Mouse (Mus musculus) kidney, postnatal 25 days (tissue): ENCODE measurements around the gene Phf12.
A peak's percentile ranks its signal among the peaks of the same experiment; 100 is the strongest.

Experiments
- DNase-seq, 2 experiments: peaks; one replicate each; pipeline ENCODE4 v3.0.0; 2021; ENCODE audit warnings: mixed read lengths in 2 of 2

The Phf12 gene

DNA sequence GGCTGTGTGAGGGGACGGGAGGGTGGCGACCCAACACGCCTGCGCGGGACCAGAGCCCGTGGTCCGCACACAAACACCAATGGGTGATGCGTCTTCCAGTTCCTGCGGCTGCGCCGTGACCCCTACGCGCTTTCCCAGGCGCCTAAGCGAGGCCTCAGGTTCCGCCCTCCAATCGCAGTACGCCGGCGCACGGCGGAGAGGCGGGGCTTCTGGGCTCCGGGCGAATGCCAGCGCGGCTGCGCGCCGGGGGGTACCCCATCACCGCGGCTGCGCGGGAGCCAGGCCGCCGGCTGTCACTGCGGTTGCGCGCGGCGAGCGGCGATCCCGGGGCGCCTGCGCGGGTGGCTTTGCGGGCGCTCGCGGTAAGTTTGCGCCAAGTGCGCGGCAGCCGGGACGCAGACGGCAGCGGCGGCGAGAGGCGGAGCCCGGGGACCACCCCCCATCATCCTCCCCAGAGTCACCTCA, at the start of gene Phf12:
Gene Phf12 (plus strand): TSS at position 314 of the 465 bp plus-strand sequence.
- DNase-seq = peak; percentile 99 to 100

DNA sequence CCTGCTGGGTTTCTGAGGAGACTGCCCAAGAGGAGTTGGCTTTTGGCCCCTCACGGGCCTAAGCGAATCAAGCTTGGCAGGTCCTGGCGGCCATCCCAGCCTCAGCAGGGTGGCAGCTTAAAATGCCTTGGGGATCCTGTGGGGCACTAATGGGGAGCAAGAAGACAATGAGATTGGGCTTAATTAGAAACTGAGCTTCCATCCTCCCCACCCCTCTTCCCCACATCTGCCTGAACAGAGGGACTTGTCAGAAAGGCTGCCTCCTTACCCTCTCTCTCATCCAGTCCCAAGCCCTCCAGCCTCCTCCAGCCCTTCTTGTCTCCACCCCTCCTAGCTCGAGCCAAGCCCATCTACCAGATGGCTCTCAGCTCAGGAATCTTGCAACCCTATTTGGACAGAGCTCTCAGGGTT, 48.4 kb upstream of the Phf12 start:
- no peak for DNase-seq

DNA sequence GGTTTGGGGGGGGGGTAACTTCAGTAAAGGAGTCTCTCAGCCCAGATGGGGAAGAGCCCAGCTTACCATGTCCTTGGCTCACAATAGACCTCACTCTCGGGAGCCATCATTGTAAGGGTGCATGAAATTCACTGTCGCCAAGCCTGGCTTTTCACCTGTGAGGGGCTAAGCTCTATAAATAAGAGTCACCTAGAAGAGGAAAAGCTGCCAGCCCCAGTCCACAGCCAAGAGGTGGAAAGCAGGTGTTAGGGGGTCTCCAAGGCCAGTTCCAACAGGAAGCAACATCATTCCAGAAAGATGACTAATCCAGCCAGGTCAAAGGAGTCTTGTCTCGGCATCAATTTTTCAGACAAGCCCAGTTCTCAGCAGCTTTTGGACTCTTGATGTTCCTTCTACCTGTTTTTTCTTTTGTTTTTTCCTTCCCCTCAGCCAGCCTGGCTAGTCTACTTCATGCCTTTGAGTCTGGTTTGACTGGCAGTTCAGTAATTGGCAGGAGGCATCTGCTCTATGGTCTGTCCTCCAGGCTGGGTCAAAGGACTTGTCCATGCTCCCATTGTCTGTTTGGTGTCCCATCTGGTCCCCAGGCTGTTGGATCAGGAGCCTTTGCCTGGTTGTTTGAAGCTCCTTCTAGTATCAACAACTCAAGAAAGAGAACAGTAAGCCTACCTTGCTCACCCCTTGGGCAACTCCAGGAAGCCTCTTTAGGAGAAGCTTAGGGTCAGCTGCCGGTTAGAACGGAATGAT, 47.8 kb upstream of the Phf12 start:
- DNase-seq = no peak

GRCm38 (mm10) chr11:77936846-77937245, 45.7 kb upstream of the Phf12 start:
- DNase-seq = no peak

DNA sequence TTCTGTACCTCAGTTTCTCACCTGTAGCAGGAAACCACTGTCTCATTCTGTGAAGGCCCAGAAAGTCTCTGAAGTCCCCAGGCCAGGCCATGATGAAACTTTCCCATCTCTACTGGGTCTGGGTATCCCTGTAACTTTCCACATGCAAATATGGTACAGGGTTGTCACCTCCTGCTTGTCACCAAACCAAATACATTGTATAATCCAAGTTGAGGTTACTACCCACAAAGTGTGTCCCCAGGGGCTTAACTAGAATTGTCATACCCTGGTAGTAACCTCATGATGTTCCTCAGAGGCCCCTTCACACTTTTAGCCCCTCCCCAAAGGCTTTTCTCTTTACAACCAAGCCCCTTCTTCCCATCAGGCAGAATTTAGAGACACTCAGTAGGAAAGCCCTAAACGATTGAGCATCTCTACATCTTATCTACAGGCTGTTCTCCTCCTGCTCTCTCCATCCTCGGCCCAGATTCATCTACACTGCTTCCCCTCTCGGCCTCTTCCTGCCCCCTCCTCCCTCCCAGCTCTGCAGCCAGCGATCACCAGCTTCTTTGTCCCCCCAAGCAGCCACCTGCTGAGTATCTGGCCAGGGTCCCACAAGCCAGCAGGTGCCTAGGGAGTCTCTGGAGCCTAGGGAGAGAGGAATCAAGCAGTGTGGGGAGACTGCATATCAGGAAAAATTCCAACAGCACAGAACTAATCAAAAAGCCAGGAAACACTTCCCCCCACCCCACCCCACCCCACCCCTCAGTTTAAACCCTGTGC, 44.7 kb upstream of the Phf12 start:
- DNase-seq = no peak

GRCm38 (mm10) chr11:77942230-77942629, 40.3 kb upstream of the Phf12 start:
- DNase-seq = no peak

GRCm38 (mm10) chr11:77947860-77948259, 34.7 kb upstream of the Phf12 start:
- no peak for DNase-seq

DNA sequence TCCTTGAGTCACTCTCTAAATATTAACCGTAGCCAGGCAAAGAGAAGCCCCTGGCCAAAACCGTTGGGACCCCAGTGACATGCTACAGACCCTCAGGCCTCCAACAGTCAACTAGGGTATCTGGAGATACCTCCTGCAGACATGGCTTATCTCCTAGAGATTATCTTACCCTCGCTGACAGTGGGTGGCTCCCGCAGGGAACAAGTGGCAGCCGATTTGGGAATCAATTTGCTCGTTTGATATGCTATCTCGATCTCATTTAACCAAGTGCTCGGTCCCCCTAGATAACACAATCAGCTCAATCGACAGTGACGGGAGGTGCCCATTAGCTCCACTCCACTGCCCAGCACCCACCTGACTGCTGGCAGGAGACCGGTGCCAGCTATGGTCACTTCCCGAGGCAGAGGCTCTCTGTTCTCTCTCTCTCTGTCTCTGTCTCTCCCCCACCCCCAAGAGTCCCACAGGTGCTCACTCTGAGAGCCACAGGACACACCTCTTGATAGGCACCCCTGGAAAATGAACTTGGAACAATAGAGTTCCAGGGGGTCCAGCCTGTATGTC, 32.3 kb upstream of the Phf12 start:
- DNase-seq = no peak

- no peak for DNase-seq
Observed at GRCm38 (mm10) chr11:77950797-77951228, 31.7 kb upstream of the Phf12 start.

- DNase-seq = peak in 1 of 2 experiments; percentile 61
Observed at GRCm38 (mm10) chr11:77953671-77954070, 28.9 kb upstream of the Phf12 start.

DNA sequence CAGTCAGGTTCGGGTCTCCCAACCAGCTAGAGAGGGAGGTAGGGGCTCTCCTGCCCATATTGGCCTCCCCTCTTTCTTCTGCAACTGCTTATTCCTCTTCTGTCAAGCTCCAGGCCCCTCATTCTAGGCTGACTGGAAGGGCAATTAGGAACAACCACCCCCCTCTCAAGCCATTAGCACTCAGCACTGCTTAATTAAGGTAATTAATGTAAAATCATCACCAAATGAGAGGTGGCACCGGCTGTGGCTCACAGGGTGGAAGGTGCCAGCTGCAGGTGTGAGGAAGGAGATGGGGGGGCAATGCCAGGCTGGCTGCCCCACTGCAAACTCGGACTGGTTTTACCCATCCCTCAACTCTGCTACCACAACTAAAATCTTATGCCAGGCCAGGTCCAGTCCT, 26.1 kb upstream of the Phf12 start:
- DNase-seq = no peak

DNA sequence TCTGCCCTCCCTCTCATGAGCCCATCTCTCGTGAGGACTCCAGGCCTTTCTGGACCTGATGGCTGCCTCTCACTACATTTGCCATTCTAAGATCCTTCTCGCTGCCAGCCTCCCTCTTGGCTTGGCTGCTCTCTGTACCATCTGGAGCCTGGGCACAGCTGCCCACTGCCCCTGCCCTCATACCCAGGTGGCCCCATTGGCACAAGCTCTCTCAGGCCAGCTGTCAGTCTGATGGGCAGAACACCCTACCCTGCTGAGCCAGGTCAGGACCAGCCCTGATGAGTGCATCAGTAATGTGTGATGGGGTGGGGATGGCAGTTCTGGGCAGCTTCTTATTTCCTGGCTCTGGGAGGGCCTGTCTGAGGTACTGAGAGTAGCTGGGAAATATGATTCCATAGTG, 24.3 kb upstream of the Phf12 start:
- DNase-seq = no peak

GRCm38 (mm10) chr11:77958932-77959331, 23.6 kb upstream of the Phf12 start:
- DNase-seq = no peak

- no peak for DNase-seq
Observed at GRCm38 (mm10) chr11:77960199-77960598, 22.4 kb upstream of the Phf12 start.

GRCm38 (mm10) chr11:77960898-77961297, 21.7 kb upstream of the Phf12 start:
- DNase-seq = no peak

DNA sequence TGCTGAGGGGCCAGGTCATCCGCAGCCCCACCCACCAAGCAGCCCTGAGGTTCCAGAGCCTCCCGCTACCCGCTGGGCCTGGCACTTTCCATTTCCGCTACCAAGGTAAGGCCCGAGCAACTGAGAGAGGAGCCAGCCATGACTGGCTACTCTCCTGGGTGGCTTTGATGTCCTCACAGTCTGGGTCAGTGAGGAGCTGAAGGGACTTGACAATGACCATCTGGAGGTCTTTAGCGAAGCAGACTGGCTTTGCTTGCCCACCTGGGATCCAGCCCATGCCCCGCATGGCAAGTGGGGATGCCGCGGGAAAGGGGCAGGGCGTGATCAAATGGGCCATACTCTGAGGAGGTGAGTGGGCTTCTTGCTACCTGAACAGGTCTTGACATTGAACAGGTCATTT, 19.6 kb upstream of the Phf12 start:
- no peak for DNase-seq

DNA sequence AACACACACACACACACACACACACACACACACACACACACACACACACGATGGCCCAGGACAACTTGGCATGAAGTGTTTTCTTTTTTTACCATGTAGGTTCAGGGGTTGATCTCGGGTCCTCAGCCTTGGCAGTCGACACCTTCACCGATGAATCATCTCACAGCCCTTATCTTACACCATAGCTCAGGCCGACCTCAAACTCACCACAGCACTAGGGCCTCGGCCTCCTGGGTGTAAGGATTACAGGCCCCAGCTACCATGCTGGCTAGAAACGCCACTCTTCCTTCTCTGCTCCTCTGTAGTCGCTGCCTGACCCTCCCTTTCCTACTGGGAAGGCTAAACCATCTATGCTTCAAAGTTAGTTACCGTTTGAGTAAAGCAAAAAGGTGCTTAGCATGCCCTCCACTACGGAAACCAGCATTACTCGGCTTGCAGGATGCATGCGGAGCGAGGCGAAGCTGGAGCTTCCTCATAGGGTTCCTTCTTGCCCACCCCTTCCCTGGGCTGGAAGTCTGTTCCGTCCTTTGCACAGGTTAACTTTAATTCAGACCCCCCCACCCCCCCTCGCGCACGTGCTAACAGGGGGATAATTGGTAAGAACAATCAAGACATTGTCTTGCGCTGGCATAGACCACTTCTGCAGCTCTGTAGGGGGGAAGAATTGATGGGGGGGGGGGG, 18.0 kb upstream of the Phf12 start:
- DNase-seq = no peak

DNA sequence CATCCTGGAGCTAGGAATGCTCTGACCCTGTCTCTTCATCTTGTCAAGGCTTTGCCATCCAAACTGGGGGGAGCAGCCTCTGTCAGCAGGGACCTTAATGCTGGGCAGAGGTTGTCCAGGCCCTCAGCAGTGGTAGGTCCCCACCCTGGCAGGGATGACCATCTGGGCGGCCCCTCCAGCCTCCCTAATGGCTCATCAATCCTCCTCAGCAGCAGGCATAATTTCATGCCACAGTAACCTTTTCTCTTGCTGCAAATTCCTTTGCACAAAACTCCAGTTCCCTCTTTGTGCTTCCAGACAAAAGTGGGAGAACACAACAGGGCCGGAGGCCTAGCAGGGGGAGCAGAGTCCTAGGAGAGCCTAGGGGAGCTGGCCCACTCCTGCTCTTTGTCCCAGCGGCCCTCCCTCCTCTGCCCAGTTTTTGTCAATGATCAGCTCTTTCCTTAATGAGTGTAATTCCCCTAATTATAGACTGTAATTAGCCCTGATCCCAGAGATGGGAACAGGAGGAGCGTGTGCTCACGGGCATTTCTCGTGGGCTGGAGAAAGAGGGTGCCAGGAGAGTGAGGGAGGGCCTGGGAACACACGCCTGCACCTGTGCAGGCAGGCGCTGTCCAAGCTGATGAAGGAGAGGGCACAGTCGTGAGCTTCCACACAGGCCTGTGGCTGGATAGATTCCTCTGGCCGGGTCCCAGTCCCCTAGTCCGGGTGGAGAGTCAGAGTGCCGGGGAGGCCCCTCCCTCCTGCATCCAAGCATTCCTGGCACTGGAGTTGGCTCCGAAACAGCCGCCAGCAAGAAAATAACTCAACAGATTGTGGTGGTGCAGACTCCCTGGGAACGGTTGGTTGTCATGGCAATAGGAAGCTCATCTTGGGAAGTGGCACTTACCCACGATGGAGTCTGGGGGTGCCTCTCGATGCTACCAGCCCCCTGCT, 17.2 kb upstream of the Phf12 start:
- peak; percentile 25 to 56 for DNase-seq

DNA sequence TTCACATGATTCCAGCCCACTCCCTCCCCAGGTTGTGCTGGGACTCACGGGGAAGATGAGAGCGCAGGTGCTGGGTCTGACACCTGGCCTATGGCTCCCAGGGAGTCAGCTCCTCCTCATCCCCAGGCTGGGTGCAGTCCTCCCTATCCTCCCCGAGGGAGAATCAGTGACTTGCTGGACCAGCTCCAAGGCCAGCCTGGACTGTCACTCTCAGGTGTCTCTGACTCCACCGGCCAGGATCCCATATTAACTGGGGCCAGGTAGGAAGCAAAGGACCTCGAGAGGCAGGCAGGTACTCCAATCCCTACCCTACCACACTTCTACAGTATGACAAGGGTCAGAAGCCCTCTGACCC, 16.5 kb upstream of the Phf12 start:
- no peak for DNase-seq

- peak; percentile 65 to 83 for DNase-seq
Observed at GRCm38 (mm10) chr11:77967114-77967513, 15.4 kb upstream of the Phf12 start.

DNA sequence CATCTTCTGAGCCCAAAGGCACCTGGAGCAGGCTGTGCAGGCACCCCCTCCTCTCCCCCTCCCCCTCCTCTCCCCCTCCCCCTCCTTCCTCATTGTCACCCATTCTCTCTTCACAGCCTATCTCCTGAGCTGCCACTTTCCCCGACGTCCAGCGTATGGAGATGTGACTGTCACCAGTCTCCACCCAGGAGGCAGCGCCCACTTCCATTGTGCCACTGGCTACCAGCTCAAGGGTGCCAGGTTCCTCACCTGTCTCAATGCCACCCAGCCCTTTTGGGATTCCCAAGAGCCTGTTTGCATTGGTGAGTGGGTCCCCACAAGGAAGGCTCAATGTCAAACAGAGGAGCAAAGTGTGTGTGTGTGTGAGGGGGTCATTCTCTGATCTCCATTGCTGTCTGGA, 13.8 kb upstream of the Phf12 start:
- DNase-seq = no peak

GRCm38 (mm10) chr11:77970718-77971117, 11.8 kb upstream of the Phf12 start:
- DNase-seq = no peak
